8 mouse cellular contexts compared by ENCODE assay signal in genomic region chr11:52003772-52004528, GRCm38 (mm10). TPM values are rescaled to one million over a fixed set of nuclear protein-coding genes. Genes with fewer than 3 reads are reported as not detected.
DNase-seq lines count a peak whose midpoint lies in the region; ATAC-seq and TF ChIP-seq lines count a peak whose summit lies in the region.

Cdkl3 (plus strand) TSS chr11:52004221.

- peak within 1 kb of the TSS; percentile 76 for H3K9ac ChIP-seq in hindbrain, embryonic 14.5 days

- H3K27ac ChIP-seq in hindbrain, embryonic 14.5 days: peak within 1 kb of the TSS; percentile 87

- H3K36me3 ChIP-seq in hindbrain, embryonic 14.5 days (replicated peaks; ENCODE audit: control insufficient read depth, insufficient read depth): no peaks in the 10 kb centered on the region

- ATAC-seq in Patski: peak; percentile 90
- ATAC-seq in hindbrain, embryonic 14.5 days (ENCODE audit: low FRiP score): peak; percentile 91

- in situ Hi-C loops in Patski (cut with MboI; ENCODE audit: low pct_unique_long_range_greater_than_20kb): no loop called here

- no peaks in the 10 kb centered on the region for H3K27me3 ChIP-seq in Patski
- no peaks in the 10 kb centered on the region for H3K27me3 ChIP-seq in hindbrain, embryonic 14.5 days (ENCODE audit: control insufficient read depth, insufficient read depth, low read length)

- DNase-seq in Patski (ENCODE audit: low read depth, low spot score): peak; percentile 80
- DNase-seq in cerebellum, postnatal 14 days: peak; percentile 90 to 91
- peak; percentile 81 to 82 for DNase-seq in frontal cortex, postnatal 14 days (ENCODE audit: low spot score in 2 of 2)
- DNase-seq in hindbrain, embryonic 14.5 days (ENCODE audit: low spot score): peak; percentile 91
- DNase-seq in layer of hippocampus, postnatal 36 days: peak; percentile 87 to 89
- peak; percentile 97 for DNase-seq in lung, postnatal 36 days
- DNase-seq in retina, postnatal 1 day: peak; percentile 98
- DNase-seq in urinary bladder, adult 18-20 months (ENCODE audit: low spot score in 2 of 2): peak; percentile 86 to 94

- under 1% methylated on average over 51 of the region's 51 CpGs for WGBS in hindbrain, embryonic 14.5 days

- no peaks in the 10 kb centered on the region for H3K9me3 ChIP-seq in hindbrain, embryonic 14.5 days (ENCODE audit: control insufficient read depth, low read length)

- peak within 1 kb of the TSS; percentile 67 for H3K4me3 ChIP-seq in hindbrain, embryonic 14.5 days (replicated peaks; ENCODE audit: low read length)

- CTCF ChIA-PET in Patski (lab: Charles Lee): no interaction called here

- H3K4me1 ChIP-seq in hindbrain, embryonic 14.5 days (replicated peaks; ENCODE audit: control insufficient read depth, insufficient read depth, low read length): peaks cover 24% of the 10 kb centered on the region

- POLR2A ChIA-PET in Patski (lab: Charles Lee): interaction anchor here (1.6 kb wide), 1 partner anchor 147 kb away, joined by 5 read pairs; no protein-coding TSS in a partner anchor

- no peak for TF ChIP-seq CTCF in Patski (IDR thresholded peaks at IDR 0.05)

- H3K4me2 ChIP-seq in hindbrain, embryonic 14.5 days (replicated peaks): peak within 1 kb of the TSS; percentile 74

RNA-seq across cellular contexts. Expression of gene Cdkl3, which starts in this region (rescaled TPM):
- polyA plus RNA-seq in Patski (2021): 6.3 TPM
- polyA plus RNA-seq in hindbrain, embryonic 14.5 days (2014; fragmentation: Nextera tagmentation; extraction: Ambion mirVana): 25.9 and 27.0 TPM in 2 replicates
- total RNA-seq in layer of hippocampus, postnatal 36 days (2021): 10 to 100 TPM; 15.0 to 19.8 TPM

Comparison
In these comparisons a context has a peak if more than half of its experiments do, and no peak if none do; other contexts are left out.
1. Peak in every context shown above with its lines: DNase-seq, ATAC-seq, H3K4me3 ChIP-seq and H3K27ac ChIP-seq.